Mouse (Mus musculus): ENCODE data around the gene Stk19. TPM values are rescaled to one million over a fixed set of nuclear protein-coding genes. Genes with fewer than 3 reads are reported as not detected.

Gene Stk19
- polyA plus RNA-seq, 2 experiments: 10.6 to 14.8 TPM

- Histone ChIP-seq H3K27ac (no peak overlapping the region), H3K9ac (replicated peaks) (no peak overlapping the region), H3K4me2 (ENCODE audit: low read depth) (no peak overlapping the region), H3K4me1 (replicated peaks; ENCODE audit: control insufficient read depth in 2 of 2, insufficient read depth in 2 of 2, low read length in 1 of 2) (peaks cover 6 to 9% of the 10 kb centered on the region in 2 experiments; a peak in 3 of 4 replicates), H3K4me3 (ENCODE audit: insufficient read depth in 1 of 2, low read depth in 2 of 2, low read length in 2 of 2) (no peak overlapping the region), H3K27me3 (ENCODE audit: control insufficient read depth, insufficient read depth, low read length) (no peaks in the 10 kb centered on the region), H3K9me3 (ENCODE audit: control insufficient read depth, low read length) (no peaks in the 10 kb centered on the region), H3K36me3 (replicated peaks; ENCODE audit: control insufficient read depth, insufficient read depth, low read depth) (peaks cover 16% of the 10 kb centered on the region)
- WGBS (ENCODE audit: insufficient replicate concordance): 66% methylated on average over 8 of the region's 8 CpGs
- no peak for ATAC-seq (ENCODE audit: insufficient read depth)
- no peak for DNase-seq (ENCODE audit: low read depth in 3 of 3, low spot score in 3 of 3)
- TF ChIP-seq EP300 (IDR thresholded peaks at IDR 0.05; ENCODE audit: low read depth) (no peak), CTCF (IDR thresholded peaks at IDR 0.05; ENCODE audit: low read depth) (no peak)
Measured at GRCm38 (mm10) chr17:34853511-34853910, 16.8 kb upstream of the Stk19 start.

GRCm38 (mm10) chr17:34850517-34851125 is 13.9 kb upstream of the Stk19 start:
- Histone ChIP-seq H3K4me1 (replicated peaks; ENCODE audit: control insufficient read depth in 2 of 2, insufficient read depth in 2 of 2, low read length in 1 of 2) (peaks cover 6 to 7% of the 10 kb centered on the region in 2 experiments; a peak in 3 of 4 replicates), H3K9me3 (ENCODE audit: control insufficient read depth, low read length) (no peaks in the 10 kb centered on the region), H3K4me3 (ENCODE audit: insufficient read depth in 1 of 2, low read depth in 2 of 2, low read length in 2 of 2) (peak overlapping the region; percentile 68 to 83), H3K4me2 (ENCODE audit: low read depth) (peak overlapping the region; percentile 83), H3K9ac (replicated peaks) (peak overlapping the region; percentile 74), H3K36me3 (replicated peaks; ENCODE audit: control insufficient read depth, insufficient read depth, low read depth) (peaks cover 17% of the 10 kb centered on the region), H3K27me3 (ENCODE audit: control insufficient read depth, insufficient read depth, low read length) (no peaks in the 10 kb centered on the region), H3K27ac (peak overlapping the region; percentile 8; the same call in 1 of the 2 replicates)
- no peak for TF ChIP-seq EP300 (IDR thresholded peaks at IDR 0.05; ENCODE audit: low read depth)
- TF ChIP-seq CTCF (IDR thresholded peaks at IDR 0.05; ENCODE audit: low read depth): no peak
- WGBS (ENCODE audit: insufficient replicate concordance): 2% methylated on average over 25 of the region's 25 CpGs
- DNase-seq (ENCODE audit: low read depth in 3 of 3, low spot score in 3 of 3) (no peak), ATAC-seq (ENCODE audit: insufficient read depth) (peak; percentile 9)

GRCm38 (mm10) chr17:34849722-34850516 is 13.2 kb upstream of the Stk19 start, which contains the start of the genes Skiv2l and Nelfe:
TSS of gene Skiv2l (minus strand) at chr17:34850210.
TSS of gene Nelfe (plus strand) at chr17:34850391.
- WGBS (ENCODE audit: insufficient replicate concordance): 2% methylated on average over 62 of the region's 65 CpGs
- H3K36me3 ChIP-seq (replicated peaks; ENCODE audit: control insufficient read depth, insufficient read depth, low read depth): peaks cover 19% of the 10 kb centered on the region
- H3K4me2 ChIP-seq (ENCODE audit: low read depth): peak within 1 kb of the TSS; percentile 83
- H3K4me1 ChIP-seq (replicated peaks; ENCODE audit: control insufficient read depth in 2 of 2, insufficient read depth in 2 of 2, low read length in 1 of 2): peaks cover 6 to 7% of the 10 kb centered on the region in 2 experiments; a peak in 3 of 4 replicates
- no peaks in the 10 kb centered on the region for H3K27me3 ChIP-seq (ENCODE audit: control insufficient read depth, insufficient read depth, low read length)
- H3K9me3 ChIP-seq (ENCODE audit: control insufficient read depth, low read length): no peaks in the 10 kb centered on the region
- DNase-seq (ENCODE audit: low read depth in 3 of 3, low spot score in 3 of 3) (peak; percentile 94 to 95 (median 94)), ATAC-seq (ENCODE audit: insufficient read depth) (peak; percentile 94)
- H3K27ac ChIP-seq: peak within 1 kb of the TSS; percentile 34
- H3K4me3 ChIP-seq (ENCODE audit: insufficient read depth in 1 of 2, low read depth in 2 of 2, low read length in 2 of 2): peak within 1 kb of the TSS; percentile 68 to 94
- TF ChIP-seq CTCF (IDR thresholded peaks at IDR 0.05; ENCODE audit: low read depth) (no peak), EP300 (IDR thresholded peaks at IDR 0.05; ENCODE audit: low read depth) (no peak)
- H3K9ac ChIP-seq (replicated peaks): peak within 1 kb of the TSS; percentile 80

- ATAC-seq (ENCODE audit: insufficient read depth): no peak
Measured at GRCm38 (mm10) chr17:34847615-34848014, 10.9 kb upstream of the Stk19 start.

GRCm38 (mm10) chr17:34847192-34847591 is 10.4 kb upstream of the Stk19 start:
- no peak overlapping the region for H3K27ac ChIP-seq
- H3K36me3 ChIP-seq (replicated peaks; ENCODE audit: control insufficient read depth, insufficient read depth, low read depth): peaks cover 19% of the 10 kb centered on the region
- H3K4me3 ChIP-seq (ENCODE audit: insufficient read depth in 1 of 2, low read depth in 2 of 2, low read length in 2 of 2): no peak overlapping the region
- 82% methylated on average over 6 of the region's 6 CpGs for WGBS (ENCODE audit: insufficient replicate concordance)
- no peak for DNase-seq (ENCODE audit: low read depth in 3 of 3, low spot score in 3 of 3)
- no peak overlapping the region for H3K4me2 ChIP-seq (ENCODE audit: low read depth)
- no peak overlapping the region for H3K9ac ChIP-seq (replicated peaks)
- no peaks in the 10 kb centered on the region for H3K9me3 ChIP-seq (ENCODE audit: control insufficient read depth, low read length)
- H3K27me3 ChIP-seq (ENCODE audit: control insufficient read depth, insufficient read depth, low read length): no peaks in the 10 kb centered on the region
- peaks cover 6 to 7% of the 10 kb centered on the region in 2 experiments; a peak in 3 of 4 replicates for H3K4me1 ChIP-seq (replicated peaks; ENCODE audit: control insufficient read depth in 2 of 2, insufficient read depth in 2 of 2, low read length in 1 of 2)
- no peak for TF ChIP-seq CTCF (IDR thresholded peaks at IDR 0.05; ENCODE audit: low read depth)
- no peak for TF ChIP-seq EP300 (IDR thresholded peaks at IDR 0.05; ENCODE audit: low read depth)
- ATAC-seq (ENCODE audit: insufficient read depth): no peak

More at GRCm38 (mm10) chr17:34847615-34848014, 10.9 kb upstream of the Stk19 start:
- H3K27ac ChIP-seq: no peak overlapping the region
- WGBS (ENCODE audit: insufficient replicate concordance): 81% methylated on average over 7 of the region's 7 CpGs
- no peak overlapping the region for H3K4me3 ChIP-seq (ENCODE audit: insufficient read depth in 1 of 2, low read depth in 2 of 2, low read length in 2 of 2)
- no peak for DNase-seq (ENCODE audit: low read depth in 3 of 3, low spot score in 3 of 3)
- peaks cover 6 to 7% of the 10 kb centered on the region in 2 experiments; a peak in 3 of 4 replicates for H3K4me1 ChIP-seq (replicated peaks; ENCODE audit: control insufficient read depth in 2 of 2, insufficient read depth in 2 of 2, low read length in 1 of 2)
- no peak overlapping the region for H3K4me2 ChIP-seq (ENCODE audit: low read depth)
- TF ChIP-seq EP300 (IDR thresholded peaks at IDR 0.05; ENCODE audit: low read depth) (no peak), CTCF (IDR thresholded peaks at IDR 0.05; ENCODE audit: low read depth) (no peak)
- no peaks in the 10 kb centered on the region for H3K9me3 ChIP-seq (ENCODE audit: control insufficient read depth, low read length)
- no peaks in the 10 kb centered on the region for H3K27me3 ChIP-seq (ENCODE audit: control insufficient read depth, insufficient read depth, low read length)
- peaks cover 18% of the 10 kb centered on the region for H3K36me3 ChIP-seq (replicated peaks; ENCODE audit: control insufficient read depth, insufficient read depth, low read depth)
- H3K9ac ChIP-seq (replicated peaks): no peak overlapping the region

Data from liver, embryonic 14.5 days (tissue).